Mouse (Mus musculus) embryonic fibroblast, embryonic 13.5 days (primary cell): ENCODE data around the gene Olfr446. TPM values are rescaled to one million over a fixed set of nuclear protein-coding genes. Genes with fewer than 3 reads are reported as not detected.

Source experiments
- H3K27ac ChIP-seq: 2 replicates; pipeline ENCODE4 v1.5.1; 2012; ENCODE audit warnings: low read length, control low read depth, inconsistent platforms; ENCODE audit not compliant: insufficient read depth
- H3K4me1 ChIP-seq: 2 replicates; pipeline ENCODE4 v1.6.1; 2011; ENCODE audit warnings: low read length; ENCODE audit not compliant: control insufficient read depth, insufficient read depth
- H3K4me3 ChIP-seq: 2 replicates; pipeline ENCODE4 v1.5.1; 2011; ENCODE audit warnings: mild to moderate bottlenecking, control low read depth, low read length; ENCODE audit not compliant: insufficient read depth
- CTCF ChIP-seq: IDR thresholded peaks from 2 replicates; pipeline ENCODE4 v1.5.1; 2011; ENCODE audit warnings: mild to moderate bottlenecking, control low read depth, low read length, moderate library complexity, borderline replicate concordance; ENCODE audit not compliant: insufficient read depth
- POLR2A ChIP-seq: IDR thresholded peaks from 2 replicates; pipeline ENCODE4 v1.6.1; 2011; ENCODE audit warnings: low read depth, mild to moderate bottlenecking, control low read depth, low read length, moderate library complexity
- polyA plus RNA-seq: library from polyadenylated mRNA; stranded (reverse); fragments of >200 nt; gene quantifications from 2 replicates; pipeline ENCODE4 v1.2.4, GENCODE M21; 2011; ENCODE audit warnings: low read depth; ENCODE audit not compliant: missing spikeins, insufficient read length

Gene Olfr446
- not detected in 2 replicates for polyA plus RNA-seq

GRCm38 (mm10) chr6:42921077-42921476, at the start of gene Olfr446:
Gene Olfr446, plus strand, starts transcription at chr6:42921377.
- no peaks in the 10 kb centered on the region for H3K4me1 ChIP-seq
- H3K27ac ChIP-seq: no peak within 1 kb of the TSS
- H3K4me3 ChIP-seq: no peak within 1 kb of the TSS
- TF ChIP-seq CTCF (no peak), POLR2A (no peak)

DNA sequence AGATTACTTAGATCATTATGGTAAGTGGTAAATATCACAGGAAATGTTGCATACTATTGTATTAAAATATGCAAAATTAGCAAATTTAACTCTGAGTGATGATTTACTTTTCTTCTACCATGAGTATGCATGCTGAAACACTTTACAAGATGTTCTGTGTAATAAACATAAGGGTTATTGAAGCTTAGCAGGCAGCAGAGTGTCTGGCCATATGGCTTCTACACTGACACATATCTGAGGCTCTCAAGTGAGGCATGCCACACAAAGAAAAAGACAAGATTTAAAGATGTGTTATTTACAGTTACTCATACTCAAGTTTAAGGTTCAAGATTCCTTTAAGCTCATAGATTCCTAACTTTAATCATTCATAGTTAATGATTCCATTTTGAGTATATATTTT, 44.9 kb upstream of the Olfr446 start:
- H3K27ac ChIP-seq: no peak overlapping the region
- H3K4me3 ChIP-seq: no peak overlapping the region
- TF ChIP-seq POLR2A (no peak), CTCF (no peak)
- H3K4me1 ChIP-seq: no peaks in the 10 kb centered on the region

- no peak within 1 kb of the TSS for H3K4me3 ChIP-seq
- H3K4me1 ChIP-seq: no peaks in the 10 kb centered on the region
- TF ChIP-seq CTCF: no peak
- TF ChIP-seq POLR2A: no peak
- H3K27ac ChIP-seq: no peak within 1 kb of the TSS
These were observed 31.0 kb upstream of the Olfr446 start, which contains the start of gene Olfr448 for GRCm38 (mm10) chr6:42890141-42890540. Gene Olfr448, plus strand, starts transcription at chr6:42890441.

- Histone ChIP-seq H3K27ac (no peak overlapping the region), H3K4me3 (no peak overlapping the region), H3K4me1 (no peaks in the 10 kb centered on the region)
- no peak for TF ChIP-seq CTCF
- no peak for TF ChIP-seq POLR2A
These were observed 20.8 kb upstream of the Olfr446 start for GRCm38 (mm10) chr6:42900345-42900744.

GRCm38 (mm10) chr6:42908578-42908977, 12.6 kb upstream of the Olfr446 start, which contains the start of gene Olfr447:
Gene Olfr447, plus strand, starts transcription at chr6:42908878.
- H3K4me3 ChIP-seq: no peak within 1 kb of the TSS
- H3K27ac ChIP-seq: no peak within 1 kb of the TSS
- no peak for TF ChIP-seq CTCF
- no peaks in the 10 kb centered on the region for H3K4me1 ChIP-seq

DNA sequence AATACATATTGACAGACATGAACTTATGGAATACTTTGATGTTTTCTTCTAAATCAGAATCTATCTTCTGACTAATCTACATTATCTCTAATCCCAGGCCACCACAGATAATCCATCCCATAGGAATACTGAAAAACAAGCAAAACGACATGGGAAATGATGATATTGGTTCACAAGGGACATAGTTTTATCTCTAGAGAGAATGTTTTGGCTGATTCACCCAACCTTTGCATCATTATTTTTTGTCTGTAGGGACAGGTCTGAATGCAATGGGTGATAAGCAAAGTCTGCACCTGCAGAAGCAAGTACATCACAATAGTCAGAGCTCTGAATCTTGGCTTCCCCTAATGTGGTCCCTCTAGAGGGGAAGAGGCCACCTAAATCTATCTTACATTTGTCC, 27.6 kb downstream of the Olfr446 start, which contains the start of gene Olfr444:
Gene Olfr444 (plus strand): TSS at position 301 of the 400 bp plus-strand sequence.
- TF ChIP-seq POLR2A: no peak
- TF ChIP-seq CTCF: no peak
- H3K27ac ChIP-seq: no peak within 1 kb of the TSS
- H3K4me1 ChIP-seq: no peaks in the 10 kb centered on the region
- no peak within 1 kb of the TSS for H3K4me3 ChIP-seq

DNA sequence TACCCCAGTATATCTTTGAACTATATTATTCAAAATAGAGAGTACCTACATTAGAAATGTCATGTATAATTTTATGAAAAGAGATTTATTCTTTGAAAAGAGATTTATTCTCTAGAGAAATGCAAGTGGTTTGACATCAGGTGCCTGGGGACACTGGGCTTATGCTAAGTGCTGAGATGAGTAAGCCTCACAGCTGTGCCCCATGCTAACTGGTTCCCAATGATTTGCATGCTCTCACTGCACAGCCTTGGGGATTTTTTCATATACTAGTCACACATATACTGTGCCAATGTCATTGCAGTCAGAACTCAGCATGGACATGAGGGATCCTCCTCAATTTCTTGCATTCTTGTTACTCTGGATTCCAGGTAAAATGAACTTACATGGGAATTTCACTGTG, 59.2 kb downstream of the Olfr446 start:
- H3K27ac ChIP-seq: no peak overlapping the region
- H3K4me3 ChIP-seq: no peak overlapping the region
- TF ChIP-seq POLR2A (no peak), CTCF (no peak)
- H3K4me1 ChIP-seq: no peaks in the 10 kb centered on the region

Other genes starting within 250 kb of the Olfr446 start
- gene Tcaf1, start 211.3 kb upstream of the Olfr446 start, polyA plus RNA-seq: 70.1 and 78.0 TPM in 2 replicates
- not detected in 2 replicates for gene Olfr453, start 182.0 kb upstream of the Olfr446 start, polyA plus RNA-seq
- gene Olfr38, start 165.0 kb upstream of the Olfr446 start, polyA plus RNA-seq: not detected in 2 replicates
- not detected in 2 replicates for gene Olfr452, start 136.3 kb upstream of the Olfr446 start, polyA plus RNA-seq
- not detected in 2 replicates for gene Olfr450, start 109.4 kb upstream of the Olfr446 start, polyA plus RNA-seq
- gene Olfr449, start 87.0 kb upstream of the Olfr446 start, polyA plus RNA-seq: not detected in 2 replicates
- gene Olfr448, start 30.9 kb upstream of the Olfr446 start, polyA plus RNA-seq: not detected in 2 replicates
- gene Olfr447, start 12.5 kb upstream of the Olfr446 start, polyA plus RNA-seq: not detected in 2 replicates
- gene Olfr444, start 27.7 kb downstream of the Olfr446 start, polyA plus RNA-seq: not detected in 2 replicates
- gene Olfr441, start 185.0 kb downstream of the Olfr446 start, polyA plus RNA-seq: not detected in 2 replicates
- not detected in 2 replicates for gene Olfr237-ps1, start 225.2 kb downstream of the Olfr446 start, polyA plus RNA-seq
- not detected in 2 replicates for gene Olfr437, start 241.9 kb downstream of the Olfr446 start, polyA plus RNA-seq